Mouse (Mus musculus) liver, adult 2 months (tissue): ENCODE results near the gene Ralgps1.

Source experiments
- CTCF ChIP-seq: fragments of 200-500 bp; IDR thresholded peaks from 2 replicates; pipeline ENCODE4 v1.5.1; 2011; ENCODE audit warnings: low read depth, low read length, control low read depth
- POLR2A ChIP-seq: fragments of 200-500 bp; IDR thresholded peaks from 2 replicates; pipeline ENCODE4 v1.6.1; 2011; ENCODE audit warnings: low read length, control low read depth; ENCODE audit not compliant: insufficient read depth; ENCODE audit errors: extremely low read depth

DNA sequence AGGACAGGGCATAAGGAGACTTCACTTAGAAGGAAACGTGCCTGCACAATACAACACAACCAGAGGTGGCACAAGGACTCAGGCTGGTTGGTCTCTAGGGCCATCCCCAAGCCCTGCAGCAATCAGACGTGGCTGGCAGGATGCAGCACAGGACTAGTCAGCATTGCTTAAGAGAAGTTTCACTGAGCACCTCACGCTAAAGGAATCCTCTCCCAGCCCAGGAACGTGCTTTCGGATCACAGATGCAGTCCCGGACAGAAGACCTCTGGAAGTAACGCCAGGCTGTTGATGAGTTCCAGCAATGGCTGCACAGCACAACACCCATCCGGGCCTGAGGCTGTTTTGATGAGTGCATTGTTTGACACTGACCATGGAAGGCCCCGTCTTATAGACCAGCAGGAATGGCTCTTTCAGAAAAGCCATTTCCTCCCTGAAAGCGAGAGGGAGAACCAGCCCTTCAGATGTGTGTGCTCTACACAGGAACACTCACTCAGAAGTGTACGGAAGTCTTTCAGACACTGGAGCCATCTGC, 67.8 kb downstream of the Ralgps1 start:
- TF ChIP-seq CTCF (no peak), POLR2A (no peak)
